Mouse (Mus musculus) hindbrain, embryonic 11.5 days (tissue): Measurements from ENCODE around the gene Rbp1. TPM values are rescaled to one million over a fixed set of nuclear protein-coding genes. Genes with fewer than 3 reads are reported as not detected.
A peak's percentile ranks its signal among the peaks of the same experiment; 100 is the strongest.

Experiments
- ATAC-seq: fragments of 200-750 bp; cut with Nextera tagmentation; 2 replicates; pipeline ENCODE4 v1.8.0; 2017; ENCODE audit warnings: mild to moderate bottlenecking, moderate TSS enrichment, moderate library complexity; ENCODE audit not compliant: low FRiP score
- DNase-seq: peaks from one replicate; pipeline ENCODE4 v3.0.0-alpha.2; 2015; ENCODE audit warnings: low spot score
- H3K27ac ChIP-seq: fragments of 300-500 bp; sonication (generic); 2 replicates; pipeline ENCODE4 v1.5.1; 2014; ENCODE audit warnings: mild to moderate bottlenecking, low read depth, low read length
- H3K27me3 ChIP-seq: fragments of 300-500 bp; sonication (generic); 2 replicates; pipeline ENCODE4 v1.6.1; 2014; ENCODE audit warnings: mild to moderate bottlenecking, low read length, moderate library complexity, mixed read lengths; ENCODE audit not compliant: control insufficient read depth, insufficient read depth
- H3K36me3 ChIP-seq: fragments of 300-500 bp; sonication (generic); 2 replicates; pipeline ENCODE4 v1.6.1; 2014; ENCODE audit warnings: mild to moderate bottlenecking, low read length, moderate library complexity, mixed read lengths; ENCODE audit not compliant: control insufficient read depth, insufficient read depth
- H3K4me1 ChIP-seq: fragments of 300-500 bp; sonication (generic); replicated peaks from 2 replicates; pipeline ENCODE4 v1.6.1; 2014; ENCODE audit warnings: low read length, mixed read lengths; ENCODE audit not compliant: control insufficient read depth, insufficient read depth
- H3K4me2 ChIP-seq: fragments of 300-500 bp; sonication (generic); replicated peaks from 2 replicates; pipeline ENCODE4 v1.6.1; 2014; ENCODE audit warnings: mild to moderate bottlenecking, low read depth, low read length
- H3K4me3 ChIP-seq: fragments of 300-500 bp; sonication (generic); 2 replicates; pipeline ENCODE4 v1.5.1; 2014; ENCODE audit warnings: low read depth, low read length
- H3K9ac ChIP-seq: fragments of 300-500 bp; sonication (generic); 2 replicates; pipeline ENCODE4 v1.6.1; 2014; ENCODE audit warnings: low read depth, low read length
- H3K9me3 ChIP-seq: fragments of 300-500 bp; sonication (generic); 2 replicates; pipeline ENCODE4 v1.6.1; 2016; ENCODE audit warnings: low read length; ENCODE audit not compliant: control insufficient read depth
- WGBS: fragments of 180-500 bp; shearing (Covaris S2); extraction: QIAGEN DNeasy Blood & Tissue Kit; methylation state at CpG from one replicate; pipeline ENCODE4 v1.1.7; 2014; 5-methylcytosine and 5-hydroxymethylcytosine counted together
- polyA plus RNA-seq: library from polyadenylated mRNA; unstranded; fragments of >200 nt; fragmentation: Nextera tagmentation; extraction: Ambion mirVana; gene quantifications from 2 replicates; pipeline ENCODE4 v1.2.1, GENCODE M21; 2014

The Rbp1 gene
- polyA plus RNA-seq, 1 experiment from 2014 or later, result 48.7 TPM

DNA sequence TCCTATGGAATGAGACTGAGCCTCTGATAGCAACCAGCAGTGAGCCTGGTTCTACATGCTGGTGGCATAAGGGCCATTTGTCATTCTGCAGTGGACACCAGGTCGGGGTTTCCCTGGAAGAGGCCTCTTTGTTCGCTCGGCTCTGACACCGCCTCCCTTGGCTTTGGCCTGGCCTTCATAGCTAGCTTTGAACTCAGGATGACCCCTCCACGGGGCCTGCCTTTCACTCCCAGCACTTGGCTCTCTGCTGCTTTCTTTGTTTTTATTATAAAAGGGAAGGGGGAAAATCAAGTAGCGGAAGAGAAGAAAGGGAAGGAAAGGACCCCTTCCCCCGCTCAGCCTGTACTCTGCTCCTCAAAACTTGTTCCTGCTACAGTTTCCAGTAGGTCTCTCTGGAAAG, 7.0 kb downstream of the Rbp1 start:
- DNase-seq (peak; percentile 60), ATAC-seq (peak; percentile 79)
- Histone ChIP-seq H3K9ac (no peak overlapping the region), H3K4me1 (peaks cover 13% of the 10 kb centered on the region), H3K4me2 (no peak overlapping the region), H3K4me3 (no peak overlapping the region), H3K27ac (0 out of 2 replicates have a peak overlapping the region, but pooled peaks have one; percentile 4), H3K9me3 (no peaks in the 10 kb centered on the region), H3K27me3 (peaks cover 8% of the 10 kb centered on the region), H3K36me3 (no peaks in the 10 kb centered on the region)
- 6% methylated on average over 7 of the region's 7 CpGs for WGBS

DNA sequence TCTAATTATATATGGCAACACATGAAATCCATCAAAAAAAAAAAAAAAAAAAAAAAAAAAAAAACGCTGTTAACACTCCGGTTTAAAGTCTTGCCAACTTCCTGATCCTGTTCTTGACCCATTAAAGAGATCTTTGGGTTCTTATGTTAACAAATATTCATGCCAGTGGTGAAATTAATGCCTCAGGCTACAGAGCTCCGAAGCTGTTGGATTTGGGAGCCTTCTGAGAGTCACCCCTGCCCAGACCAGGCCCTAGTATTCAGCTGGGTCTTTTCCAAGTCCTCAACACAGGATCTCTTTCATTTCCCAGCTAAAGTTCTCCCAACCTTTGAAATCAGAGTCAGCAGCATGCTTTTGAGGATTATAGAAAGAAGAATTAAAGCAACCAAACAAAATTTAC, 7.8 kb downstream of the Rbp1 start:
- 77% methylated on average over 3 of the region's 3 CpGs for WGBS
- Histone ChIP-seq H3K27ac (no peak overlapping the region), H3K4me1 (peaks cover 13% of the 10 kb centered on the region), H3K4me2 (no peak overlapping the region), H3K9ac (no peak overlapping the region), H3K4me3 (no peak overlapping the region), H3K9me3 (no peaks in the 10 kb centered on the region), H3K36me3 (no peaks in the 10 kb centered on the region), H3K27me3 (peaks cover 8% of the 10 kb centered on the region)
- ATAC-seq, result no peak
- no peak for DNase-seq

DNA sequence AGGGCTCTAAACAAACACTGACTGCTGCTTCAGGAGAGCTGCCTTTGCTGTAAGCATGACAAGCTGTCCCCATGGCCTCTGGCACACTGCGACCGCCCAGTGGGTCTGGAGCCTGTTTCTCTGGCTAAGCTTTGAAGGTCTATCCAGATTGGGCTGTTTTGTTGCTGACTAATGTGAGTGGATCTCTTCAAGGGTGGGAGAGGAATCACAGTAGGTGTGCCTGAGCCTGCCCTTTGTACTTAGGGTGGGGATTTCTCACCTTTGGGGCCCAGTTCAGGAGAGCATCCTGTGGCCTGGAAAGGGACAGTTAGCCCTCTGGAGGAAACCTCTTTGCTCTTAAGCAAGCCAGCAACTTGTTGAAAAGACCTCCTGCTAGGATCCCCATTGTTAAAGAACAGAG, 10.3 kb downstream of the Rbp1 start:
- no peak for ATAC-seq
- no peak overlapping the region for H3K4me2 ChIP-seq
- 27% methylated on average over 2 of the region's 2 CpGs for WGBS
- H3K27me3 ChIP-seq, result peaks cover 4% of the 10 kb centered on the region
- H3K36me3 ChIP-seq, result no peaks in the 10 kb centered on the region
- no peak overlapping the region for H3K4me3 ChIP-seq
- DNase-seq, result no peak
- H3K9ac ChIP-seq, result no peak overlapping the region
- peaks cover 13% of the 10 kb centered on the region for H3K4me1 ChIP-seq
- no peaks in the 10 kb centered on the region for H3K9me3 ChIP-seq
- no peak overlapping the region for H3K27ac ChIP-seq

DNA sequence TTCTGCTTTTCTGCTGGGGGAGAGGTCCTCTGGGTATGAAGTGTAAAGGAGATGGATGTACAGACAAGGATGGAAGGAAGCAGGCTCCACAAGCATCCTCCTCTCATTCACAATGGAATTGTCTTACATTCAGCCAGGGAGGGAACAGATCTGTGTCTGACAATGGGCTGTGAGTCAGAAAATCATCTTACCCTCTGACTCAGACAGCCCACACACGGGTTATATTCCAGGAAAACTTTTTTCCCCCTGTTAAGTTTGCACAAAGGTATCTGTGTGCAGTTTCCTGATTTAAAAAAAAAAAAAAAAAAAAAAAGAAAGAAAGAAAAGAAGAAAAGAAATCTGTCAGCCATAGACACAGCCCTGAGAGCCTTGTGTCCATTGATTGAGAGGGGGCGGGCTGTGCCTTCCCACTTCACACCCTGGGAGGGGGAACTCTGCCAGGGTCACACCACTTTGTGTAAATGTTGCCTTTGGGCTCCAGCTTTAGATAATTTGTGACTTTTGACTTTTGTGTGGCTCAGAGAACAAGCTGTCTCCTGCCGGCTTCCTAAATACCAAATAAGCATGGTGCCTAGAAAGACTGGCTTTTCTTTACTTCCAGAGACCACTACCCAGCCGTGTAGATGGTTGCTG, 11.3 kb downstream of the Rbp1 start:
- no peak for ATAC-seq
- no peaks in the 10 kb centered on the region for H3K9me3 ChIP-seq
- no peak overlapping the region for H3K4me3 ChIP-seq
- peak; percentile 10 for DNase-seq
- H3K27me3 ChIP-seq, result peaks cover 4% of the 10 kb centered on the region
- no peak overlapping the region for H3K27ac ChIP-seq
- peaks cover 13% of the 10 kb centered on the region for H3K4me1 ChIP-seq
- no peaks in the 10 kb centered on the region for H3K36me3 ChIP-seq
- H3K4me2 ChIP-seq, result no peak overlapping the region
- H3K9ac ChIP-seq, result no peak overlapping the region
- WGBS, result 22% methylated on average over 4 of the region's 4 CpGs

DNA sequence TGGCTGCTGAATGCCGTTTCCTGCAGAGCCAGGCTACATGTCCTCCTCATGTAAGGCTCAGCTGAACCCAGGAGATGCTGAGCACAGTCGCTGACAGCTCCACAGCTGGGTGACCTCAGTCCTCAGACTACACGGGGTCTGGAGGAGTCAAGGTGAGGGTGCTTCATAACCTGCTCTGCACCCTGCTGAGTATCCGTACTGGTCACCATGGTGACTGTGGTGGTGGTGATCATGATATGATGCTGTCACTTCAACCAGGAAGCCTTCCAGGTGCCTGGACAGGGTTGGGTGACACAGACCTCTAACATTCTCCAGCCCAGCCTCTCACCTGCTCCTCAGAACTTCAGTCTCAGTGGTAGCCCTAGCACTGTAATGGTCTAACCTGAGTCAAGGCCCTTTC, 15.1 kb downstream of the Rbp1 start:
- Histone ChIP-seq H3K4me3 (no peak overlapping the region), H3K9ac (no peak overlapping the region), H3K9me3 (no peaks in the 10 kb centered on the region), H3K36me3 (no peaks in the 10 kb centered on the region), H3K27ac (no peak overlapping the region), H3K4me1 (0 out of 2 replicates have a peak, but pooled peaks cover 5% of the 10 kb centered on the region), H3K27me3 (no peaks in the 10 kb centered on the region), H3K4me2 (no peak overlapping the region)
- ATAC-seq (no peak), DNase-seq (no peak)
- 82% methylated on average over 4 of the region's 4 CpGs for WGBS

DNA sequence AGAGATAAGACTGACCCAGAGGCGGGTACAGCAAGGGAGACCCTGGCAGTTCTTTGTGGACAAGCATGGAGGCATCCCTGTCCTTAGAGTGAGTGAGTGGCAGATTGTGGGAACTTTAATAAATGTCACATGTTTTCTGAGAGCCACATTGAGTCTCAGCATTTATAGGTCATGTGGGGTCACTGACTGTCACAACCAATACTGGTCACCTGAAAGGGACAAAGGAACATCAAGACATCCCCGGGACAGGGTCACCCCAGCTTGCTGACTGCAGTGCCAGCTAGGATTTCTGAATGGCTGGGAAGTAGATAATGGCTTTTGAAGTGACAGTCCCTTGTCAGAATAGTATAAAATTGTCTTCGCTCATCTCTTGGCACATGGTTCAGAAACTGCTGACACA, 16.3 kb downstream of the Rbp1 start:
- Histone ChIP-seq H3K36me3 (no peaks in the 10 kb centered on the region), H3K27ac (no peak overlapping the region), H3K9me3 (no peaks in the 10 kb centered on the region), H3K4me2 (no peak overlapping the region), H3K4me1 (no peaks in the 10 kb centered on the region), H3K4me3 (no peak overlapping the region), H3K9ac (no peak overlapping the region), H3K27me3 (no peaks in the 10 kb centered on the region)
- no peak for DNase-seq
- no peak for ATAC-seq
- 63% methylated on average over 3 of the region's 3 CpGs for WGBS

DNA sequence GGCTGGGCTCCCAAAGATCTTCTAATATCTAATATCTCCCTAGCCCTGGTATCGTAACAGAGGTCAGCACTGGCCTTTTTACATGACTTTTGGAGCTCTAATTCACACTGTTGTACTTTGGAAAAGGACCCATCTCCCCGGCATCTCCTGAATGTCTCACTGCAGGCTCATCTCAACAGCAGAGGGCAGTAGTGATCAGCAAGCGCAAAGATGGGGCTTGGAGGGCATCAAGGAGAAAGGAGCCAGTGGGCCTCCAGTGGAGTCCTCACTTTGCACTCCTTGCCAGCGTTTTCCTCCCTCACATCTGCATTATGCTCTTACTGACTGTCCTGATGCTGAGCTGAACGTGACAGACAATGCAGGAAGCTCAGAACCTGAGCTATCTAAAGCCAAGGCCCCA, 19.9 kb downstream of the Rbp1 start:
- Histone ChIP-seq H3K4me1 (no peaks in the 10 kb centered on the region), H3K4me2 (no peak overlapping the region), H3K36me3 (no peaks in the 10 kb centered on the region), H3K9ac (no peak overlapping the region), H3K27me3 (no peaks in the 10 kb centered on the region), H3K4me3 (no peak overlapping the region), H3K27ac (no peak overlapping the region), H3K9me3 (no peaks in the 10 kb centered on the region)
- 67% methylated on average over 5 of the region's 5 CpGs for WGBS
- DNase-seq, result peak; percentile 57
- no peak for ATAC-seq

DNA sequence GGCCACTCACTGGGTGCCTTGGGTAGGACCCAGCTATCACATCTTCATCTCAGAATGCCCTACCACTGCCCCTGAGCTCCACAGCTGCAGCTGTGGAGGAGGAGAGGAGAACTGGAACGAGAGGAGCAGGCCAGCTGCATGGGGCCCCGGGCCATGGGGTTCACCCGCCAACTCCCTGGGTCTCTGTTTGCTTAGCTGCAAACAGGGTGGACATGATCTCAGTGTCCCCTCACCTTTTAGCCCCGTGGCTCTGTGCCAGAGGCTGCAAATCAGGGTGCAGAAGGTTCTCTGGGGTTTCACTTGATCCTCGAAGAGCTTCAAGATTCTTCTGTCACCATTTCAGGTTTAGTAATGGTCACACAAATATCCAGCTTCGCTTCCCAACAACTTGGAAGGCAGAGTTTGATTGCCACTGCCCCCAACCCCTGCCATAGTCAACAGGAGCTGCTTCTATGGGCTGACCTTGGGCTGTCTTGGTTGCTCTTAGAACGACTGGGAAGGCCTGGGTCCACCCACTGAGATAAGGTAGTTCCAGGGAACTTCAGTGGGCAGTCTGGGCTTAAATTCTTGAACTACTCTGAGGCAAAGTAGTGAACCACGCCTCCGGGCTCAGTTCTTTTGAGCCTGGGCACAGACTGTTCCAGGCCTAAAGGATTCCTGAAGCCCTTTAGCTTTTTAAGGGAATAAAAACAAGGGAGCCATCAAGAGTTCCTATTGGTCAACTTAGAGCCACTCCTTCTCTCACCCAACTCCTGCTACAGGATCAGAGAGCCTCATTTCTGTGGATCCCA, 22.8 kb downstream of the Rbp1 start:
- 85% methylated on average over 9 of the region's 9 CpGs for WGBS
- Histone ChIP-seq H3K27me3 (no peaks in the 10 kb centered on the region), H3K4me2 (no peak overlapping the region), H3K4me3 (no peak overlapping the region), H3K9me3 (no peaks in the 10 kb centered on the region), H3K9ac (no peak overlapping the region), H3K4me1 (no peaks in the 10 kb centered on the region), H3K36me3 (no peaks in the 10 kb centered on the region), H3K27ac (no peak overlapping the region)
- ATAC-seq, result no peak
- DNase-seq, result no peak

DNA sequence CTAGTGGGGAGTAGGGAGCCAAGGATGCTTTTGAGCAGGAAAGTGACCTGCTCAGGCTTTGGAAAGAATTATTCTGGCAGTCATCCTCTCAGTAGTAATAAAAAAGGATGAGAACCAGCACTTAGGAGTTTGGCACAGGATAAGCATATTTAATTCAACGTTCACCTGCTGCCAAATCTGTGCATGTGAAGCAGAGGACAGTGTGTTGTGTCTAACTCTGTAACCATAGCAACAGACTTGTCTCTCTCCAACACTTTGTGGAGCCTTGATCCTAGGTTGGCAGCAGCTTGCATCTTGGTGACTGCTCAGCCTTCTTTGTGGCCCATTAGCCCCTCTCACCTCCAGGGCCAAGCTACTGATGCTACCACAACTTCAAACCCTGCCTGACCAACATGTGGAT, 28.2 kb downstream of the Rbp1 start:
- DNase-seq (no peak), ATAC-seq (no peak)
- no peak overlapping the region for H3K4me2 ChIP-seq
- no peaks in the 10 kb centered on the region for H3K36me3 ChIP-seq
- no peaks in the 10 kb centered on the region for H3K27me3 ChIP-seq
- no peaks in the 10 kb centered on the region for H3K4me1 ChIP-seq
- WGBS, result 81% methylated on average over 1 of the region's 1 CpGs
- no peak overlapping the region for H3K9ac ChIP-seq
- H3K27ac ChIP-seq, result no peak overlapping the region
- H3K9me3 ChIP-seq, result no peaks in the 10 kb centered on the region
- H3K4me3 ChIP-seq, result no peak overlapping the region
